Mouse (Mus musculus) hindbrain, embryonic 14.5 days (tissue): ENCODE measurements around the gene Prkcb. TPM values are rescaled to one million over a fixed set of nuclear protein-coding genes. Genes with fewer than 3 reads are reported as not detected.

ENCODE experiments used
- ATAC-seq: fragments of 200-750 bp; cut with Nextera tagmentation; 2 replicates; pipeline ENCODE4 v1.8.0; 2017; ENCODE audit warnings: moderate number of reproducible peaks, mild to moderate bottlenecking, moderate TSS enrichment, moderate library complexity; ENCODE audit not compliant: low FRiP score
- DNase-seq: peaks from one replicate; pipeline ENCODE4 v3.0.0-alpha.2; 2015; ENCODE audit warnings: low spot score
- H3K27ac ChIP-seq: fragments of 300-500 bp; sonication (generic); 2 replicates; pipeline ENCODE4 v1.5.1; 2014; ENCODE audit warnings: mild to moderate bottlenecking, moderate library complexity
- H3K27me3 ChIP-seq: fragments of 300-500 bp; sonication (generic); 2 replicates; pipeline ENCODE4 v1.6.1; 2014; ENCODE audit warnings: mild to moderate bottlenecking, low read length, mixed read lengths; ENCODE audit not compliant: control insufficient read depth, insufficient read depth
- H3K36me3 ChIP-seq: fragments of 300-500 bp; sonication (generic); replicated peaks from 2 replicates; pipeline ENCODE4 v1.6.1; 2014; ENCODE audit not compliant: control insufficient read depth, insufficient read depth
- H3K4me1 ChIP-seq: fragments of 300-500 bp; sonication (generic); replicated peaks from 2 replicates; pipeline ENCODE4 v1.6.1; 2014; ENCODE audit warnings: antibody characterized with exemption, low read length, mixed read lengths; ENCODE audit not compliant: control insufficient read depth, insufficient read depth
- H3K4me2 ChIP-seq: fragments of 300-500 bp; sonication (generic); replicated peaks from 2 replicates; pipeline ENCODE4 v1.6.1; 2014; ENCODE audit warnings: mild to moderate bottlenecking, moderate library complexity
- H3K4me3 ChIP-seq: fragments of 300-500 bp; sonication (generic); replicated peaks from 2 replicates; pipeline ENCODE4 v1.5.1; 2014; ENCODE audit warnings: mild to moderate bottlenecking, low read length
- H3K9ac ChIP-seq: fragments of 300-500 bp; sonication (generic); 2 replicates; pipeline ENCODE4 v1.6.1; 2014
- H3K9me3 ChIP-seq: fragments of 300-500 bp; sonication (generic); 2 replicates; pipeline ENCODE4 v1.6.1; 2016; ENCODE audit warnings: low read length; ENCODE audit not compliant: control insufficient read depth
- WGBS: fragments of 180-500 bp; shearing (Covaris S2); extraction: QIAGEN DNeasy Blood & Tissue Kit; methylation state at CpG from one replicate; pipeline ENCODE4 v1.1.7; 2014; 5-methylcytosine and 5-hydroxymethylcytosine counted together
- polyA plus RNA-seq: library from polyadenylated mRNA; unstranded; fragments of >200 nt; fragmentation: Nextera tagmentation; extraction: Ambion mirVana; gene quantifications from 2 replicates; pipeline ENCODE4 v1.2.1, GENCODE M21; 2014

Gene Prkcb
- polyA plus RNA-seq, 1 experiment from 2014 or later = 135 TPM

GRCm38 (mm10) chr7:122346251-122347242 lies 58.0 kb downstream of the Prkcb start:
- H3K36me3 ChIP-seq = no peaks in the 10 kb centered on the region
- H3K27ac ChIP-seq = no peak overlapping the region
- DNase-seq (no peak), ATAC-seq (no peak)
- no peaks in the 10 kb centered on the region for H3K9me3 ChIP-seq
- H3K27me3 ChIP-seq = no peaks in the 10 kb centered on the region
- no peak overlapping the region for H3K4me3 ChIP-seq
- H3K4me2 ChIP-seq = no peak overlapping the region
- no peak overlapping the region for H3K9ac ChIP-seq
- H3K4me1 ChIP-seq = 0 out of 2 replicates have a peak, but pooled peaks cover 8% of the 10 kb centered on the region
- WGBS = 64% methylated on average over 14 of the region's 14 CpGs

GRCm38 (mm10) chr7:122347433-122347832 lies 58.9 kb downstream of the Prkcb start:
- H3K27me3 ChIP-seq = no peaks in the 10 kb centered on the region
- H3K9me3 ChIP-seq = no peaks in the 10 kb centered on the region
- ATAC-seq (no peak; the same call in 1 of the 2 replicates), DNase-seq (no peak)
- no peak overlapping the region for H3K4me2 ChIP-seq
- peaks cover 10% of the 10 kb centered on the region; the same call in 1 of the 2 replicates for H3K4me1 ChIP-seq
- H3K27ac ChIP-seq = no peak overlapping the region
- no peak overlapping the region for H3K9ac ChIP-seq
- no peak overlapping the region for H3K4me3 ChIP-seq
- no peaks in the 10 kb centered on the region for H3K36me3 ChIP-seq
- 80% methylated on average over 3 of the region's 3 CpGs for WGBS

GRCm38 (mm10) chr7:122349961-122350360 lies 61.4 kb downstream of the Prkcb start:
- Histone ChIP-seq H3K4me3 (no peak overlapping the region), H3K4me2 (no peak overlapping the region), H3K4me1 (peaks cover 20% of the 10 kb centered on the region; the same call in 1 of the 2 replicates), H3K27me3 (no peaks in the 10 kb centered on the region), H3K9me3 (no peaks in the 10 kb centered on the region), H3K36me3 (no peaks in the 10 kb centered on the region), H3K9ac (no peak overlapping the region), H3K27ac (no peak overlapping the region)
- ATAC-seq (no peak), DNase-seq (no peak)
- 90% methylated on average over 5 of the region's 5 CpGs for WGBS

GRCm38 (mm10) chr7:122350741-122351140 lies 62.2 kb downstream of the Prkcb start:
- ATAC-seq (no peak), DNase-seq (no peak)
- WGBS = 68% methylated on average over 2 of the region's 2 CpGs
- Histone ChIP-seq H3K4me1 (peaks cover 20% of the 10 kb centered on the region; the same call in 1 of the 2 replicates), H3K36me3 (no peaks in the 10 kb centered on the region), H3K27ac (no peak overlapping the region), H3K4me3 (no peak overlapping the region), H3K9ac (no peak overlapping the region), H3K4me2 (no peak overlapping the region), H3K27me3 (no peaks in the 10 kb centered on the region), H3K9me3 (no peaks in the 10 kb centered on the region)

GRCm38 (mm10) chr7:122351816-122352215 lies 63.3 kb downstream of the Prkcb start:
- H3K9me3 ChIP-seq = no peaks in the 10 kb centered on the region
- H3K27ac ChIP-seq = 0 out of 2 replicates have a peak overlapping the region, but pooled peaks have one; percentile 70
- H3K36me3 ChIP-seq = no peaks in the 10 kb centered on the region
- ATAC-seq = no peak
- 88% methylated on average over 4 of the region's 4 CpGs for WGBS
- no peaks in the 10 kb centered on the region for H3K27me3 ChIP-seq
- H3K4me1 ChIP-seq = peaks cover 15% of the 10 kb centered on the region; the same call in 1 of the 2 replicates
- H3K4me2 ChIP-seq = no peak overlapping the region
- no peak overlapping the region for H3K4me3 ChIP-seq
- no peak for DNase-seq
- no peak overlapping the region for H3K9ac ChIP-seq

- ATAC-seq = peak; percentile 84
Measured at GRCm38 (mm10) chr7:122352566-122353277, 64.2 kb downstream of the Prkcb start.

GRCm38 (mm10) chr7:122353329-122353728 lies 64.8 kb downstream of the Prkcb start:
- peak overlapping the region; percentile 60; the same call in 1 of the 2 replicates for H3K27ac ChIP-seq
- DNase-seq (no peak), ATAC-seq (no peak)

More at GRCm38 (mm10) chr7:122352566-122353277, 64.2 kb downstream of the Prkcb start:
- peak overlapping the region; percentile 70 for H3K27ac ChIP-seq
- peak; percentile 71 for DNase-seq
- WGBS = 35% methylated on average over 12 of the region's 12 CpGs
- no peaks in the 10 kb centered on the region for H3K9me3 ChIP-seq
- peak overlapping the region; percentile 35 for H3K4me2 ChIP-seq
- H3K4me3 ChIP-seq = no peak overlapping the region
- no peaks in the 10 kb centered on the region for H3K27me3 ChIP-seq
- H3K4me1 ChIP-seq = peaks cover 12% of the 10 kb centered on the region; the same call in 1 of the 2 replicates
- H3K9ac ChIP-seq = no peak overlapping the region
- no peaks in the 10 kb centered on the region for H3K36me3 ChIP-seq

GRCm38 (mm10) chr7:122356941-122357340 lies 68.4 kb downstream of the Prkcb start:
- Histone ChIP-seq H3K4me1 (peaks cover 12% of the 10 kb centered on the region; the same call in 1 of the 2 replicates), H3K4me2 (no peak overlapping the region), H3K27ac (no peak overlapping the region), H3K9ac (no peak overlapping the region), H3K27me3 (no peaks in the 10 kb centered on the region), H3K9me3 (no peaks in the 10 kb centered on the region), H3K4me3 (no peak overlapping the region), H3K36me3 (no peaks in the 10 kb centered on the region)
- WGBS = 50% methylated on average over 2 of the region's 2 CpGs
- DNase-seq (no peak), ATAC-seq (no peak)

More at GRCm38 (mm10) chr7:122353329-122353728, 64.8 kb downstream of the Prkcb start:
- Histone ChIP-seq H3K4me2 (no peak overlapping the region), H3K4me1 (peaks cover 12% of the 10 kb centered on the region; the same call in 1 of the 2 replicates), H3K9me3 (no peaks in the 10 kb centered on the region), H3K27me3 (no peaks in the 10 kb centered on the region), H3K4me3 (no peak overlapping the region), H3K36me3 (no peaks in the 10 kb centered on the region), H3K9ac (0 out of 2 replicates have a peak overlapping the region, but pooled peaks have one; percentile 17)
- 53% methylated on average over 4 of the region's 4 CpGs for WGBS

GRCm38 (mm10) chr7:122357847-122358246 lies 69.3 kb downstream of the Prkcb start:
- 89% methylated on average over 7 of the region's 7 CpGs for WGBS
- no peak for DNase-seq
- Histone ChIP-seq H3K27ac (no peak overlapping the region), H3K4me2 (no peak overlapping the region), H3K36me3 (no peaks in the 10 kb centered on the region), H3K4me1 (peaks cover 6% of the 10 kb centered on the region; the same call in 1 of the 2 replicates), H3K4me3 (no peak overlapping the region), H3K9me3 (no peaks in the 10 kb centered on the region), H3K27me3 (no peaks in the 10 kb centered on the region), H3K9ac (no peak overlapping the region)
- ATAC-seq = no peak
